Mouse (Mus musculus) hindbrain, postnatal 0 days (tissue): ENCODE data around the gene Cdk17. TPM values are rescaled to one million over a fixed set of nuclear protein-coding genes. Genes with fewer than 3 reads are reported as not detected.

Experiments
- ATAC-seq: fragments of 200-750 bp; cut with Nextera tagmentation; 2 replicates; pipeline ENCODE4 v1.8.0; 2017; ENCODE audit warnings: mild to moderate bottlenecking, moderate TSS enrichment, moderate library complexity
- DNase-seq: peaks from one replicate; pipeline ENCODE4 v3.0.0-alpha.2; 2015; ENCODE audit warnings: low spot score
- H3K27ac ChIP-seq: fragments of 300-500 bp; sonication (generic); 2 replicates; pipeline ENCODE4 v1.5.1; 2014; ENCODE audit warnings: mild to moderate bottlenecking
- H3K27me3 ChIP-seq: fragments of 300-500 bp; sonication (generic); 2 replicates; pipeline ENCODE4 v1.6.1; 2014; ENCODE audit warnings: low read length, mixed read lengths; ENCODE audit not compliant: insufficient read depth
- H3K36me3 ChIP-seq: fragments of 300-500 bp; sonication (generic); 2 replicates; pipeline ENCODE4 v1.6.1; 2014; ENCODE audit warnings: low read length, mixed read lengths; ENCODE audit not compliant: insufficient read depth
- H3K4me1 ChIP-seq: fragments of 300-500 bp; sonication (generic); 2 replicates; pipeline ENCODE4 v1.6.1; 2014; ENCODE audit warnings: antibody characterized with exemption, low read length, mixed read lengths; ENCODE audit not compliant: insufficient read depth
- H3K4me2 ChIP-seq: fragments of 300-500 bp; sonication (generic); 2 replicates; pipeline ENCODE4 v1.6.1; 2014; ENCODE audit warnings: low read depth, mild to moderate bottlenecking, low read length, moderate library complexity, mixed read lengths
- H3K4me3 ChIP-seq: fragments of 300-500 bp; sonication (generic); 2 replicates; pipeline ENCODE4 v1.5.1; 2014; ENCODE audit warnings: low read length
- H3K9ac ChIP-seq: fragments of 300-500 bp; sonication (generic); replicated peaks from 2 replicates; pipeline ENCODE4 v1.6.1; 2014; ENCODE audit warnings: mild to moderate bottlenecking, low read length, moderate library complexity, mixed read lengths
- H3K9me3 ChIP-seq: fragments of 300-500 bp; sonication (generic); 2 replicates; pipeline ENCODE4 v1.6.1; 2016; ENCODE audit warnings: low read length, mixed read lengths
- CTCF ChIP-seq: IDR thresholded peaks from 2 replicates; pipeline ENCODE4 v1.5.1; 2016; ENCODE audit warnings: antibody characterized with exemption, control low read depth, low read depth
- WGBS: fragments of 180-500 bp; shearing (Covaris S2); extraction: QIAGEN DNeasy Blood & Tissue Kit; methylation state at CpG from one replicate; pipeline ENCODE4 v1.1.7; 2014; 5-methylcytosine and 5-hydroxymethylcytosine counted together
- polyA plus RNA-seq: library from polyadenylated mRNA; unstranded; fragments of >200 nt; fragmentation: Nextera tagmentation; extraction: Ambion mirVana; gene quantifications from 2 replicates; pipeline ENCODE4 v1.2.1, GENCODE M21; 2015
- total RNA-seq: library from RNA; depleted of rRNA; stranded (reverse); fragments of >200 nt; gene quantifications from 2 replicates; pipeline ENCODE4 v1.2.3, GENCODE M21; 2014

Gene Cdk17
- total and polyA plus RNA-seq, 2 experiments from 2014 or later: 32.6 to 63.3 TPM

DNA sequence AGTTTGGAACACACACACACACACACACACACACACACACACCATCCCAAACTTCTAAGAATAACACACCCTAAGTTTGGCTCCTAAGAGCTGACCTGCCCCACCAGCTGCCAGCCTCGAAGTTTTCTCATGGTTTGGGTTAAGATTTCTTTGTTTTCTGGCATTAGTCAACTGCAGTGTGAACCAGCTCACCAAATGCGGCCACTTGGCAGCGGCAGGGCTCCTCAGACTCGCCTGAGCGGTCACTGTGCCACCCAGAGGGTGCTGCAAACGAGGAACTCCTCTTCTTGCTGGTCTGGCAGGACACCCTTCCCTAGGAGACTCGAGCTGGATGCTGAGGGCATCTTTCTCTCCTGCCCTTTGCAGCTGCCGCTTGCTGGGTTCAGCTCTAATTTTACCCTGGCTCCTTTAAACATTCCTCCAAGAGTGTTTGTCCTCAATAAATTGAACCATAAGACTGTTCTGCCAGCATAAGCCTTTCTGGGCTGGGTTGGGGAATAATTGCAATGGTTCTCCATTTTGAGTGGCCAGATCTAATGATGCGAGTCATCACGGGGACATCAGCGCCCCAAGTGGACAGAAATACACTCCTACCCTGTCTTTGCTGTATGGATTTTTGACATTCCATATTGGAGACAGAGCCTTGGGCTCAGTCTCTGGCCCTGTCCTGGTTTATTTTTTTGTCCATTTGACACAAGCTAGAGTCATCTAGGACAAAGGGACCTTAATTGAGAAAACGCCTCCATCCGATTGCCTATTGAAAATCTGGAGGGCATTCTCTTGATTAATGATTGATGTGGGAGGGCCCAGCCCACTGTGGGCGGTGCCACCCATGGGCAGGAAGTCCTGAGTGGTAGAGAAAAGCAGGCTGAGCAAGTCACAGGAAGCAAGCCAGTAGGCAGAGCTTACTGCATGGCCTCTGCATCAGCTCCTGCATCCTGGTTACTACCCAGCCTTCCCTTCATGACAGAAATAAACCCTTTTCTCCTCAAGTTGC, 112.6 kb downstream of the Cdk17 start:
- peak overlapping the region; percentile 64; the same call in 1 of the 2 replicates for H3K27ac ChIP-seq

DNA sequence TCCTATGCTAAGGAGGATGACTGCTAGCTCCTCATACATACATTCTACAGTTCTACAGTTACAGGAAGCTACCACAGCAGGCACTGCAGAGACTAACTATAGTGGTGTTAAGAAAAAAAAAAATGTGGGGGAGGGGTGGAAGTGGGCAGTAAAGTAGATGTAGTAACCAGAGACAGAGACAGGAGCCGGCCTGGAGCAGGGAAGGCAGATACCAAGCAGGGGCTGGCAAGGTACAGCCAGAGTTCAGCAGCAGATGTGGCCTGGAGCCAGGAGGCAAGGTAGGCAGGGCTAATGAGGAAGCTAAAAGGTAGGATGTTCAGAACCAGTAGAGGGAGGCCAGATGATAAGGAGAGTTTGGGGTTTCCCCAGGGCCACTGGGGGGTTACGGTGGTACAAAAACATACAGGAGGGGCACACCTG, 113.6 kb downstream of the Cdk17 start:
- H3K4me1 ChIP-seq: peaks cover 49% of the 10 kb centered on the region
- no peak overlapping the region for H3K4me3 ChIP-seq
- H3K9ac ChIP-seq: no peak overlapping the region
- H3K9me3 ChIP-seq: no peaks in the 10 kb centered on the region
- WGBS: 71% methylated on average over 2 of the region's 2 CpGs
- no peak overlapping the region for H3K4me2 ChIP-seq
- H3K27ac ChIP-seq: 0 out of 2 replicates have a peak overlapping the region, but pooled peaks have one; percentile 92
- no peaks in the 10 kb centered on the region for H3K27me3 ChIP-seq
- no peak for TF ChIP-seq CTCF
- peak; percentile 45 for DNase-seq
- H3K36me3 ChIP-seq: no peaks in the 10 kb centered on the region
- ATAC-seq: no peak

More for the DNA sequence above, 112.6 kb downstream of the Cdk17 start:
- 54% methylated on average over 14 of the region's 14 CpGs for WGBS
- H3K4me3 ChIP-seq: no peak overlapping the region
- H3K9ac ChIP-seq: no peak overlapping the region
- no peak overlapping the region for H3K4me2 ChIP-seq
- DNase-seq: peak; percentile 32
- H3K4me1 ChIP-seq: peaks cover 49% of the 10 kb centered on the region
- H3K36me3 ChIP-seq: no peaks in the 10 kb centered on the region
- H3K9me3 ChIP-seq: no peaks in the 10 kb centered on the region
- no peaks in the 10 kb centered on the region for H3K27me3 ChIP-seq
- no peak for TF ChIP-seq CTCF
- no peak for ATAC-seq

DNA sequence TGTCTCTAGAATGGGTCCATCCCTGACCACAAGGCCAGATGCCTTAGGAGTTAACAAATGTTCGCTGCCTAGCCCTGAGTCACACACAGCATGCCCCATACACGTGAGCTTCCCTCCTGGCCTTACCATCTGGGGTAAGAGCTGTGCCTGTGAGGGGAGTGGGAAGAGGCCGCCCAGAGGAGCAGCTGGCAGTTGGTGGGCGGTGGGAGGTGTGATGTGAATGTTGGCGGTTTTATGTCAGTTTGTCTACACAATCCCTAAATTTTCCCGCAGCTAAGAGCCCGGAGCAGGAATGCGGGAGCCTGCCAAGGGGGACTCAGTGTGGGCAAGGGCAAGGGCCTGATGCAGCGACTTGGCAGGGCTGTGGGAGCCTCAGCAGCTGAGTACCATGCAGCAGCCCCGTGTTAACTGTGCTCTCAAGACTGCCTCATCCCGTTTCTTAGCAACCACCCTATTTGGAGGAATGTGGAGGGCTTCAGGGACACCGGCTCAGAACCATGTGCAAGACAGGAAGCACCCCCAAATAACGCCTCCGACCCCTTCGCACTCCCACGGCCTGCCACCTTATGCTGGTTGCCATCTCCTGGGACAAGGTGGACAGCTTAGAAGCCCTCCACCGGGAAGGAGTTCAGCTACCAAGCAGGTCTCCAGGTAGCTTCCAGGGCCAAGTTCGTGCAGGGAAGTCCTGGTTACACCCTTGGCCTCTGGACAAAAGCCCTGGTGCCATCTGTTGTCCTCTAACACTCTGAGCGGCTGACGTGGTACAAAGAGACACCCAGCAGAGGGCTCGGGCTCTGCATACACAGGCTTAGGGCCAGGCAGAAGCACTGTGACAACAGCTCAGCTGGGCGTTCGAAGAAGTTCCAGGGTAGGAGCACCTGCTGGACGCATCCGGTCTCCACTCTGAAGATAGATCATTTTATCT, 114.8 kb downstream of the Cdk17 start:
- whole genome bisulfite sequencing: 10% methylated on average over 25 of the region's 25 CpGs
- peak; percentile 92 for ATAC-seq
- peak; percentile 50 for TF ChIP-seq CTCF

GRCm38 (mm10) chr10:93276349-93276763, 115.7 kb downstream of the Cdk17 start:
- Histone ChIP-seq H3K36me3 (no peaks in the 10 kb centered on the region), H3K9ac (peak overlapping the region; percentile 51; the same call in 1 of the 2 replicates), H3K4me1 (peaks cover 44% of the 10 kb centered on the region), H3K4me3 (peak overlapping the region; percentile 37), H3K4me2 (peak overlapping the region; percentile 58), H3K27ac (peak overlapping the region; percentile 92), H3K27me3 (no peaks in the 10 kb centered on the region), H3K9me3 (no peaks in the 10 kb centered on the region)
- 2% methylated on average over 15 of the region's 16 CpGs for WGBS
- ATAC-seq (peak; percentile 76), DNase-seq (peak; percentile 92)
- 0 out of 2 replicates have a peak, but pooled peaks have one; percentile 5 for TF ChIP-seq CTCF

More for the DNA sequence above, 114.8 kb downstream of the Cdk17 start:
- Histone ChIP-seq H3K4me1 (peaks cover 44% of the 10 kb centered on the region), H3K4me3 (peak overlapping the region; percentile 37), H3K9me3 (no peaks in the 10 kb centered on the region), H3K27ac (peak overlapping the region; percentile 92), H3K36me3 (no peaks in the 10 kb centered on the region), H3K9ac (peak overlapping the region; percentile 51), H3K27me3 (no peaks in the 10 kb centered on the region), H3K4me2 (peak overlapping the region; percentile 58)
- DNase-seq: peak; percentile 92

- peak overlapping the region; percentile 58 for H3K4me2 ChIP-seq
- ATAC-seq: no peak
- DNase-seq: peak; percentile 29
- TF ChIP-seq CTCF: no peak
- peaks cover 44% of the 10 kb centered on the region for H3K4me1 ChIP-seq
- peak overlapping the region; percentile 37 for H3K4me3 ChIP-seq
- H3K36me3 ChIP-seq: no peaks in the 10 kb centered on the region
- H3K27me3 ChIP-seq: no peaks in the 10 kb centered on the region
- no peaks in the 10 kb centered on the region for H3K9me3 ChIP-seq
- peak overlapping the region; percentile 51 for H3K9ac ChIP-seq
- peak overlapping the region; percentile 92 for H3K27ac ChIP-seq
- WGBS: 21% methylated on average over 9 of the region's 9 CpGs
These were observed 116.2 kb downstream of the Cdk17 start for GRCm38 (mm10) chr10:93276857-93277256.

DNA sequence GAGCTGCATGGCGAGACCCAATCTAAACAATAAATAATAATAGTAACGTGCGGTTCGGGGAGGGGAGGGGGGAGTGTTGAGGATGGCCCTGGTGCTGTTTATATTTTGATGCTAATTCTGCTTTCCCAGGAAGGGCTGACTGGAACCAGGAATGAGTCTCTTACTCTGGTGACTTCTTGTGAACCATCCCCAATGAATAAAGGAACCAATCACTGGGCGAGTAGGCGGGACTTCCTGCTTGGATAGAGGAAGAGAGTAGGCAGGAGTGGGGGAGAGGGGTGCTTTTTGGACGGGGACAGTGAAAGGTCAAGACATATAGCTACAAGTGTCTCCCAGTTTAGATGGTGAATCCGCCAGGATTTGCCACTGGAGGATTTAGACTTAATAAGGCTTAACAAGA, 117.7 kb downstream of the Cdk17 start:
- 83% methylated on average over 8 of the region's 8 CpGs for WGBS
- peaks cover 37% of the 10 kb centered on the region for H3K4me1 ChIP-seq
- no peak for ATAC-seq
- H3K4me3 ChIP-seq: no peak overlapping the region
- H3K27ac ChIP-seq: no peak overlapping the region
- TF ChIP-seq CTCF: no peak
- no peaks in the 10 kb centered on the region for H3K36me3 ChIP-seq
- H3K9me3 ChIP-seq: no peaks in the 10 kb centered on the region
- no peak for DNase-seq
- H3K4me2 ChIP-seq: no peak overlapping the region
- no peak overlapping the region for H3K9ac ChIP-seq
- no peaks in the 10 kb centered on the region for H3K27me3 ChIP-seq
